Mouse (Mus musculus) embryonic facial prominence, embryonic 14.5 days (tissue): ENCODE results near the gene Csf2. TPM values are rescaled to one million over a fixed set of nuclear protein-coding genes. Genes with fewer than 3 reads are reported as not detected.

Experiments used
- ATAC-seq: fragments of 200-750 bp; cut with Nextera tagmentation; 2 replicates; pipeline ENCODE4 v1.8.0; 2017; ENCODE audit warnings: low read depth, moderate number of reproducible peaks, moderate TSS enrichment
- DNase-seq: peaks from one replicate; pipeline ENCODE4 v3.0.0-alpha.2; 2015; ENCODE audit warnings: low spot score
- H3K27ac ChIP-seq: fragments of 300-500 bp; sonication (generic); replicated peaks from 2 replicates; pipeline ENCODE4 v1.5.1; 2014; ENCODE audit warnings: low read depth, mild to moderate bottlenecking, low read length, moderate library complexity
- H3K27me3 ChIP-seq: fragments of 300-500 bp; sonication (generic); replicated peaks from 2 replicates; pipeline ENCODE4 v1.6.1; 2014; ENCODE audit warnings: low read length; ENCODE audit not compliant: control insufficient read depth, insufficient read depth
- H3K36me3 ChIP-seq: fragments of 300-500 bp; sonication (generic); 2 replicates; pipeline ENCODE4 v1.6.1; 2014; ENCODE audit warnings: low read length, mixed read lengths; ENCODE audit not compliant: control insufficient read depth, insufficient read depth
- H3K4me1 ChIP-seq: fragments of 300-500 bp; sonication (generic); 2 replicates; pipeline ENCODE4 v1.6.1; 2014; ENCODE audit warnings: antibody characterized with exemption, low read length; ENCODE audit not compliant: control insufficient read depth, insufficient read depth
- H3K4me2 ChIP-seq: fragments of 300-500 bp; sonication (generic); 2 replicates; pipeline ENCODE4 v1.6.1; 2014; ENCODE audit warnings: low read depth, mild to moderate bottlenecking, low read length, moderate library complexity, mixed read lengths
- H3K4me3 ChIP-seq: fragments of 300-500 bp; sonication (generic); 2 replicates; pipeline ENCODE4 v1.5.1; 2014; ENCODE audit warnings: low read depth, mild to moderate bottlenecking, low read length
- H3K9ac ChIP-seq: fragments of 300-500 bp; sonication (generic); 2 replicates; pipeline ENCODE4 v1.6.1; 2014; ENCODE audit warnings: low read depth, mild to moderate bottlenecking, low read length, moderate library complexity, mixed read lengths
- H3K9me3 ChIP-seq: fragments of 300-500 bp; sonication (generic); 2 replicates; pipeline ENCODE4 v1.6.1; 2016; ENCODE audit warnings: low read length; ENCODE audit not compliant: control insufficient read depth
- WGBS: fragments of 180-500 bp; shearing (Covaris S2); extraction: QIAGEN DNeasy Blood & Tissue Kit; methylation state at CpG from one replicate; pipeline ENCODE4 v1.1.7; 2014; 5-methylcytosine and 5-hydroxymethylcytosine counted together
- polyA plus RNA-seq: library from polyadenylated mRNA; unstranded; fragments of >200 nt; fragmentation: Nextera tagmentation; extraction: Ambion mirVana; gene quantifications from 2 replicates; pipeline ENCODE4 v1.2.1, GENCODE M21; 2014

Csf2 gene
- polyA plus RNA-seq, 1 experiment from 2014 or later: not detected

GRCm38 (mm10) chr11:54204781-54205180 lies 44.7 kb downstream of the Csf2 start:
- no peak for DNase-seq
- WGBS: 87% methylated on average over 2 of the region's 2 CpGs

DNA sequence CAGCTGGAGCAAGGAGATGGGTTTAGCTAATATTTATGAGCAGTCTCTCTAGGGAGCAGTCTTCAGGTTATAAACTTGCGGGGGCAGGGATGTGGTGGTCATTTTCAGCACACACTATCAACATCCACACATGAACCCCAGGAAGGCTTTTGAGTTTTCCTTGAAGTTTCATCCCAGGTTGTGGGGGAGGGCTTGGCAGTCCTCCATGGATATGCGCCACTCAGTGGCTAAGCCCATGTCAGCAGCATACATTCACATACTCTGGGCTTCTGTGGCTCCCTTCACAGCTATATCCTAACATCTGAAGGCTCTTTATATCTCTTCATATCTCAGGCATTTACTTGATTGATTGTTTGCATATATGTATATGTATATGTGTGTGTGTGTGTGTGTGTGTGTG lies 46.3 kb downstream of the Csf2 start:
- 85% methylated on average over 2 of the region's 2 CpGs for WGBS
- Histone ChIP-seq H3K9me3 (no peaks in the 10 kb centered on the region), H3K4me1 (no peaks in the 10 kb centered on the region), H3K27me3 (no peaks in the 10 kb centered on the region), H3K4me3 (no peak overlapping the region), H3K9ac (no peak overlapping the region), H3K4me2 (no peak overlapping the region), H3K36me3 (no peaks in the 10 kb centered on the region), H3K27ac (no peak overlapping the region)
- no peak for DNase-seq
- no peak for ATAC-seq

More at GRCm38 (mm10) chr11:54204781-54205180, 44.7 kb downstream of the Csf2 start:
- no peak overlapping the region for H3K9ac ChIP-seq
- no peaks in the 10 kb centered on the region for H3K27me3 ChIP-seq
- no peaks in the 10 kb centered on the region for H3K9me3 ChIP-seq
- no peak for ATAC-seq
- H3K4me2 ChIP-seq: no peak overlapping the region
- H3K4me1 ChIP-seq: no peaks in the 10 kb centered on the region
- H3K27ac ChIP-seq: no peak overlapping the region
- no peak overlapping the region for H3K4me3 ChIP-seq
- H3K36me3 ChIP-seq: no peaks in the 10 kb centered on the region

DNA sequence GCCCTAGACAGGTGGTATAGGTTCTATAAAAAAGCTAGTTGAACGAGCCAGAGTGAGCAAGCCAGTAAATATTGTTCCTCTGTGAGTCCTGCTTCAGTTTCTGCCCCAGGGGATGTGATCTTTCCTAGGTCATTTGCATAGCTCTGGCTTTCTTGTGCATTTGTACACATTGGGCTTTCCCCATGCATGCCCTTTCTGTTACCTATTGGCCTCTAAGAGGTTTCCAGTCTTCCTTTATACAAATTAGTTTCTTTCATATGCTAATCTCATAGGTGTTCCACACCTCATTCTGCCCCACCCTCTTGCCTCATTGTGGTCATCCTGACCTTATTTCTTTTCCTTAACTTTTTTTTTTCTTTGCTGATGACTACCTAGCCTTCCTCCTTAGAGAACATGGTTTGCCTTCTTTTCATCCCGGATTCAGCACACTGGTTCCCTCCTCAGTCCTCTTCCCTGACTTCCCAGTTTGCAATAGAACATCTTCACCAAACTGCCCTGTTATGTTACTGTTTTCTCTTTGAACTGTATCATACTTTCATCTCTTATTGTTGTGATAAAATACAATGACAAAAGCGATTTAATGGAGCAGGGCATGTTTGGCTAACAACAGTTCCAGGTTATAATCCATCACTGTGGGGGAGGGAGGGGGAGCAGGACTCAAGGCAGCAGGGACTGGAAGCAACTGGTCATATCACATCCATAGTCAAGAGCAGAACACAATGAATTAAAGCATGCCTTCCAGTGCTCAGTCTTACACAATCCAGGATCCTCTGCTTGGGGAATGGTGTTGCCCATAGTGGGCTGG lies 47.4 kb downstream of the Csf2 start:
- Histone ChIP-seq H3K4me3 (no peak overlapping the region), H3K9ac (no peak overlapping the region), H3K27ac (no peak overlapping the region), H3K36me3 (no peaks in the 10 kb centered on the region), H3K9me3 (no peaks in the 10 kb centered on the region), H3K4me2 (no peak overlapping the region), H3K4me1 (no peaks in the 10 kb centered on the region), H3K27me3 (no peaks in the 10 kb centered on the region)
- ATAC-seq: no peak
- DNase-seq: no peak
- WGBS: 56% methylated on average over 3 of the region's 3 CpGs

- H3K27ac ChIP-seq: no peak overlapping the region
- no peak overlapping the region for H3K4me3 ChIP-seq
- WGBS: 82% methylated on average over 5 of the region's 5 CpGs
- no peak for DNase-seq
- H3K4me1 ChIP-seq: no peaks in the 10 kb centered on the region
- no peak for ATAC-seq
- no peak overlapping the region for H3K9ac ChIP-seq
- no peaks in the 10 kb centered on the region for H3K27me3 ChIP-seq
- H3K36me3 ChIP-seq: no peaks in the 10 kb centered on the region
- H3K9me3 ChIP-seq: no peaks in the 10 kb centered on the region
- H3K4me2 ChIP-seq: no peak overlapping the region
Observed at GRCm38 (mm10) chr11:54201287-54201773, 48.1 kb downstream of the Csf2 start.

Other genes starting within 250 kb of the Csf2 start
- 1.7 and 2.3 TPM in 2 replicates for gene Slc22a4, start 221.6 kb downstream of the Csf2 start, polyA plus RNA-seq
- gene Pdlim4, start 180.7 kb downstream of the Csf2 start, polyA plus RNA-seq: 115 and 132 TPM in 2 replicates
- gene P4ha2, start 149.6 kb downstream of the Csf2 start, polyA plus RNA-seq: 107 and 120 TPM in 2 replicates
- gene Il3, start 17.6 kb upstream of the Csf2 start, polyA plus RNA-seq: not detected in 2 replicates
- 2.3 and 3.2 TPM in 2 replicates for gene Acsl6, start 54.1 kb upstream of the Csf2 start, polyA plus RNA-seq
- gene Meikin, start 121.0 kb upstream of the Csf2 start, polyA plus RNA-seq: not detected in 2 replicates
- 14.7 and 14.8 TPM in 2 replicates for gene Fnip1, start 188.5 kb upstream of the Csf2 start, polyA plus RNA-seq